Mouse (Mus musculus) heart, adult 2 months (tissue): ENCODE measurements around the gene Parpbp.

Source experiments
- CTCF ChIP-seq: fragments of 200-600 bp; IDR thresholded peaks from 2 replicates; pipeline ENCODE4 v1.8.1; 2022; ENCODE audit warnings: antibody characterized with exemption, mild to moderate bottlenecking, moderate library complexity
- POLR2A ChIP-seq: fragments of 200-500 bp; IDR thresholded peaks from 2 replicates; pipeline ENCODE4 v1.6.1; 2011; ENCODE audit warnings: mild to moderate bottlenecking, low read depth, low read length, control low read depth; ENCODE audit not compliant: insufficient read depth

GRCm38 (mm10) chr10:88119721-88120120 is 27.0 kb downstream of the Parpbp start:
- TF ChIP-seq CTCF (peak; percentile 54), POLR2A (no peak)
